Mouse (Mus musculus) lung, postnatal 4 days (tissue): ENCODE data around the gene Apmap.
"Not testable (repeated sequence)": the region's sequence is repeated elsewhere in the genome, so short reads cannot be mapped to it uniquely, and the experiment has no call there.

ENCODE experiments used
- DNase-seq, 2 experiments: peaks; one replicate each; pipeline ENCODE4 v3.0.0; 2021

Gene Apmap

GRCm38 (mm10) chr2:150610097-150610496, 1.7 kb upstream of the Apmap start:
- no peak for DNase-seq

DNA sequence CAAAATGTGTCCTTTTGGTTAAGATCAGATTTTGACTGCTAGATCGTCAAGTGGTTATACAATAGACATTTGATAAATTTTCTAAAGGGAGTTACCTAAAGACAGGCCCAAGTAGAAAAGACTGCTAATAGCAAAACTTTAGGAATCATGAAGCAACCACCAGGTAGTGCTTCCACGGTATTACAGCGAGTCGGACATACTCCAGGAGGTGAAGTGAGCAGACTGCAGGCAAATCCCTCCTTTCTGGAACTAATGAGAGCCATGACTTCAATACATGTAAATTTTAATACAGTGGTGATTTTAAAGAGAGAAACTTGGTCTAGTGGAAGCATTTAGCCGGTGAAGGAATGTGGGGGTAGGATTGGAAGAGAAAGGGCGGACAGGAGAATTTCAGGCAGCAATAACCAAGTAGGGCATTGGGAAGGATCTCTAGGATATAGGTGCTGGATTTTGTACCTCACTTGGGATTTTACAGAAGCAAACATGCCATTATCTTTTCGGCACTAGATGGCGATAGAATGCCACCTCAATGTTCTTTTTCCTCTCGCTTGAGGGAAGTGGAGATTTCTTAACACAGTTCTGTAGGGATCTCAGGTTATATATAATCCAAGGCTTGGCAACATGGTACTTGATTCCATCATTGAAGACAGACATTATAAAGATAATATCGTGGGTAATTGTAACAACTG, 649 bp upstream of the Apmap start:
- peak in 1 of 2 experiments; percentile 78 for DNase-seq

GRCm38 (mm10) chr2:150607086-150607485, 1.3 kb downstream of the Apmap start:
- DNase-seq: no peak

DNA sequence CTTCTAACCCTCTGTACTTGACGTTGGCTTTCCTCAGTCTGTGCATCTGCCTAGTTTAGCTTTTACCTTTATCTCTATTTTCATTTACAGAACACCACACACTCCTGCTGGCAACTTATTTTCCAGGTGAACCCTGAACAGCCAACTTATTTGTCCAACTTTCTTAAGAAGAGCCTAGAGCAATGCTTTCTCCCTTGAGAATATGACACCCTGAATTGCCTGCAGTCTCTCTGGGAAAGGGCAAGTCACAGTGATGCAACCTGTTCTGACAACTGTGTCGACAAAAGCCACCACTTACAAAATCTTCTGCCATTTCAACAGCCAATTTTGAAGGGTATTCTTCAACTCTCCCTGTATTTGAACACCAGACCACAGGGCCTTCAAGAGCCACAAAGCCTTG, 3.6 kb downstream of the Apmap start:
- DNase-seq: no peak

GRCm38 (mm10) chr2:150602166-150602565, 6.2 kb downstream of the Apmap start:
- DNase-seq: no peak

DNA sequence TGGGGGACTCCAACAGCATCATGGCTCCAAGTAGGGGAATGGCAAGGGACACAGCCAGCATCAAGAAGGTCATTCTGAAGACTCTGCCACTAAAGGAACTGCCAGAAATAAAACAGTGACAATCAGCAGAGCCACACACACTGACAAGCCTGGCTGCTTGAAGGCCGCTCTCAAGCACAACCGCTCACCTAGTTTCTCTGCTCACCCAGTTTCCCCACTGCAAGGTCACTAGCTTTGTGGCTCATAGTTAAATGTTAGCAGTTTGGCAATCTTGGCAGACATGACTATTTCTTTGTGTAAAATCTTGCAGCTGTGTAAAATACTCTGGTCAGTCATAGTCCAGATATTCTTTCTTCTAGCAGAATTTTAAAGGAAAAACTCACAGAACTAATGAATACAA, 8.1 kb downstream of the Apmap start:
- no peak for DNase-seq

DNA sequence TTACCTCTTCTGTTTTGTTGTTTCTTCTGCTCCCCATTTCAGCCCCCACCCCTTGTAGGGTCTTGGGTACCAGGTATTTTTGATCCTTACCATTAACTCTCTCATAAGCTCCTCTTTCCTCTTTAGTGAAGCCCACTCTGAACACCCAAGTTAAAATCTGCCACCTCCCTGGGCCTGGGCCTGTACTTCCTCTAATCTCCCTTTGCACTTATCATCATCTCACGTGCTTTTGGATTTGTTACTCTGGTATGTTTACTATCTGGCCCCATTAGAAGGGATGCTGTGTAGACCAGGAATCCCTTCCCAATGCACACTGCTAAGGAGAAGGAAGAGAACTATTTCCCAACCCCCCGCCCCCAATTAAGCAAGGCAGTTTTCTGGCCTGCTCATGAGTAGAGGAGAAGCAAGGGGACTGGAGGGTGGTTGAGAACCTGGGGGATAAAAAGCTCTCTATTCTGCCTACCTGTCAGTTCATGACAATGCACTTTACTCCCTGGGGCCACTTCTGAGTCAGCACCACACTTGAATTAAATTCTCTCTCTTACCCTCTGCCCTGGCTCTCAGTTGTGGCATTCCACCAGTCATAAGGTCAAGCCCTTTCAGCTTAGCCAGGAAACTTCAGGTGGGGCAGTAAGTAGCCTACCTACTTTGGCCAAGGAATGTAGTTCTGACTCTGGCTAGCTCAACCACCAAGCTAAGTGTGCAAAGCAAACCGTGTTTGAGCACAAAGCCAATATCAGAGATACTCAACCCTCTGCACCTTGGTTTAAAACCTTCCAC, 12.8 kb downstream of the Apmap start:
- DNase-seq: no peak

GRCm38 (mm10) chr2:150589076-150589475, 19.3 kb downstream of the Apmap start:
- no peak for DNase-seq

DNA sequence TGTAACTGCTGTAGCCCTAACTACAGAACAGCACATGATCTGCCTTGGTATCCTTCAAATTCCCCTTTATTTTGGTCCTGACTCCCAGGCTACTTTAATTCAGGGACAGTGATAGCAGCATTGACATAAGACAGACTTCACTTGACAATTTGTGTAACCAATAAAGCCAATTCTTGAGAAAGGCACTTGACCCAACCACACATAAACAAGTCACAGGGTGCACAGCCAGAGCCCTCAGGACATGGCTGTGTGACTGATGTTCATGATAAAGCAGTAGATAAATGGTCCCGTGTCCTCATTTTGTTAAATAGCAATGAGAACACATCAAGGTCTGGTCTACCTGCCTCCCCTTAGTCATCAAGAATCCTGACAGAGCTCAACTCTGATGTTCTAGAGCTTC, 28.7 kb downstream of the Apmap start:
- no peak for DNase-seq

DNA sequence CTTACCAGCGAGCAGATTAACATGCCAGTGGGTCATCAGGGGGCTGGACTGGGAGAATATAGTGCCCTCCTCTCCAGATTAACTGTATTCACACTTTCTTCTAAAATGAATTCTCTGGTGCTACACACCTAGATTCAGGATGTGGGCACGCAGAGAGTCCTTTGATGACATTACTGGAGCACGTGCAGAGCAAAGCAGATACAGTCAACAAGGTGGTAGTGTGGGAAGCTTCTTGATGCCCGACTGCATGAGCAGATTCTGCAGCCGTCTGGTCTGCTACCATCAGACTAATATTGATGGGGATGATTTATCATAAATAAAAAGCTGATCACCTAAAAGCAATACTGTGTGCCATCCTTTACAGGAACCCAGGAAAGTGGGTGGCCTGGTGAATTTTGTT, 29.8 kb downstream of the Apmap start:
- DNase-seq: no peak

GRCm38 (mm10) chr2:150576256-150576655, 32.1 kb downstream of the Apmap start:
- no peak for DNase-seq

GRCm38 (mm10) chr2:150572463-150572862, 35.9 kb downstream of the Apmap start:
- DNase-seq: no peak

DNA sequence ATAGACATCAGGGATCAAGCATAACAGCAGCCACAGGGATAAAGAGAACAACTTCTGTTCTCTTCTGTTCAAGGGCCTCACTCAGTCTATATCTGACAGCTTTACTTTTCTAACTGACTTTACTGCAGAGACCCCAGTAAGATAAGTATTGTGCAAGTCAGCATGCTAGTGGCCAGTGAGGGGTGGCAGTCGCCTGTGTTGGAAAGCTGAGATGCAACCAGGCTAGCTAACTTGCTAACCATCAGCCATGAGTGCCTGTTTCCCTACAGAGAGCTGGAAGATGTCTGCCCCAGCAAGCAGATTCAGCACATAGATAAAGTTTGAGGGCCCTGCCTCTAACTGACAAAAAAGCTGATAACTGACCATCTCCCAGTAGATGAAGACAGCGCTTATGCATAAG, 37.6 kb downstream of the Apmap start:
- DNase-seq: no peak

DNA sequence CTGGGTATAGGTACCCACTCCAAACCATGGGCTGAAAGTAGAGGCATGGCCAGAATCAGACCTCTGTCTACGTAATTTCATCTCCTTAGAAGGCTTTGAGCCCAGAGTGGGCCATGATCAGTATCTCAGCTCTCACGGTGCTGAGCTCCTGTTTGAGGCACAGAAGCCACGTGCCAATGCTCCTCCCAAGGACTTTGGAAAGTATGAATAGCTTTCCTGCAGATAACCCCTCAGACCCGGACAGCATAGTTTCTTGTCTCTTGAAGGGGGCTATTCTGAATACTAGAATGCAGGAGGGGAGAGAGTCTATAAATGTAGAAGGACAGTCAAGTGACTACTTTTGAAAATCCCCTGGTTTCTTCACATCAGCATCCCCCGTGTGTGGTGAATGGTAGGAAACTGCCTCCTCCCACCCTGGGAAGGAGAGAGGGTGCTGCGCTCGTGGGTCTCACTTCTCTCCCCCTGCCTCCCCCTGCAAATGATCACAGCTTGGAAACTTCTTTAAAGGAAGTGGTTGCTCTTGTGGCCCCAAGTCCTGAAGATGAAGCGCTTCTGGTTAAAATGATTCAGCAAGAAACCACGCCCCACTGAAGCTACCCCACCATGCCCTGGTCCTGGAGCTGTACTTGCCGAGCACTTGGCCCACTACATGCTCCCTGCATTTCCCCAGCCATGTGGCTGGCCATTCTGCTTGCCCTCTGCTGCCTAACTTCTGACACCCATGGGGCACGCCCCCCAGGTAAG, 38.3 kb downstream of the Apmap start, which contains the start of gene Cst7:
Gene Cst7 (plus strand): TSS at position 569 of the 744 bp plus-strand sequence.
- no peak for DNase-seq

DNA sequence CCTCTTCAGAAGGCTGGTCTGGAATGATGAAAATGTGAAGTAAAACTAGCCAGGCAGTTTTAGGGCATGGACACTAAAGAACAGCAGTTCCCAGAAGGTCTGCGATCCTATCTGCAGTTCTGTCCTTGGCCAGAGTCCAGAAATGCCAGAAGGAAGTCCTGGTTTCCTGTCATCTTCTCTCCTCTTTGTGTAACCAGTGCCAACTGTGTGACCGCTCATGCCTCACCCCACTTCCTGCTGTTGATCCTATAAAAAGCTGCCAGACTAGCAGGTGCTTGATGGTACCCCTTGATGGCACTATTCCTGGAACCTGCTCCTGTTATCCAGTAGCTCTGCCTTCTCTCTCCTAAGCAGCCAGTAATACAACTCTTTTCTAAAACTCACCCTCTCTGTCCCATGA, 41.3 kb downstream of the Apmap start:
- no peak for DNase-seq

- DNase-seq: peak in 1 of 2 experiments; percentile 18
Observed at GRCm38 (mm10) chr2:150558568-150558967, 49.8 kb downstream of the Apmap start.

GRCm38 (mm10) chr2:150549576-150549975, 58.8 kb downstream of the Apmap start:
- DNase-seq: not testable (repeated sequence)
